Mouse (Mus musculus) brain, embryonic 18.5 days (tissue): ENCODE data around the gene Adamtsl3.

Experiments used
- DNase-seq: peaks from one replicate; pipeline ENCODE4 v3.0.0-alpha.2; 2012; ENCODE audit warnings: low read depth, low spot score

Gene Adamtsl3

GRCm38 (mm10) chr7:82360186-82360585 lies 24.7 kb downstream of the Adamtsl3 start:
- DNase-seq: no peak

- no peak for DNase-seq
These were observed 25.6 kb downstream of the Adamtsl3 start for GRCm38 (mm10) chr7:82361127-82361526.

GRCm38 (mm10) chr7:82364567-82364966 lies 29.1 kb downstream of the Adamtsl3 start:
- DNase-seq: no peak

GRCm38 (mm10) chr7:82366056-82366455 lies 30.6 kb downstream of the Adamtsl3 start:
- no peak for DNase-seq

GRCm38 (mm10) chr7:82366471-82366870 lies 31.0 kb downstream of the Adamtsl3 start:
- no peak for DNase-seq

- no peak for DNase-seq
These were observed 32.6 kb downstream of the Adamtsl3 start for GRCm38 (mm10) chr7:82368047-82368446.

- DNase-seq: no peak
These were observed 34.6 kb downstream of the Adamtsl3 start for GRCm38 (mm10) chr7:82370132-82370531.

GRCm38 (mm10) chr7:82371411-82371810 lies 35.9 kb downstream of the Adamtsl3 start:
- no peak for DNase-seq

- no peak for DNase-seq
These were observed 42.8 kb downstream of the Adamtsl3 start for GRCm38 (mm10) chr7:82378311-82378710.

GRCm38 (mm10) chr7:82379765-82380164 lies 44.3 kb downstream of the Adamtsl3 start:
- no peak for DNase-seq

GRCm38 (mm10) chr7:82382843-82383535 lies 47.5 kb downstream of the Adamtsl3 start:
- no peak for DNase-seq

- no peak for DNase-seq
These were observed 48.0 kb downstream of the Adamtsl3 start for GRCm38 (mm10) chr7:82383536-82383848.

- DNase-seq: no peak
These were observed 51.6 kb downstream of the Adamtsl3 start for GRCm38 (mm10) chr7:82387121-82387520.

- no peak for DNase-seq
These were observed 59.1 kb downstream of the Adamtsl3 start for GRCm38 (mm10) chr7:82394435-82395186.

- no peak for DNase-seq
These were observed 59.7 kb downstream of the Adamtsl3 start for GRCm38 (mm10) chr7:82395239-82395638.

GRCm38 (mm10) chr7:82395751-82396512 lies 60.4 kb downstream of the Adamtsl3 start:
- DNase-seq: no peak

GRCm38 (mm10) chr7:82396869-82397268 lies 61.4 kb downstream of the Adamtsl3 start:
- no peak for DNase-seq

GRCm38 (mm10) chr7:82397632-82398031 lies 62.1 kb downstream of the Adamtsl3 start:
- DNase-seq: no peak

- DNase-seq: no peak
These were observed 70.1 kb downstream of the Adamtsl3 start for GRCm38 (mm10) chr7:82405466-82406045.

GRCm38 (mm10) chr7:82410966-82411365 lies 75.5 kb downstream of the Adamtsl3 start:
- no peak for DNase-seq

- DNase-seq: no peak
These were observed 81.2 kb downstream of the Adamtsl3 start for GRCm38 (mm10) chr7:82416653-82417052.

- DNase-seq: no peak
These were observed 81.6 kb downstream of the Adamtsl3 start for GRCm38 (mm10) chr7:82417053-82417452.
